Mouse (Mus musculus) mouse embryonic stem cell (cell line): ENCODE measurements around the gene Fcrla.

ENCODE experiments used
- in situ Hi-C, 2 experiments: fragments of 300-500 bp; cut with MboI; formaldehyde crosslinking; loops; 1 replicate in 1 of 2; 3 replicates in 1 of 2; pipeline ENCODE4 v1.14.3; 2019 to 2020; ENCODE audit warnings: low sequenced_read_pairs in 2 of 2, low pct_unique_long_range_greater_than_20kb in 1 of 2, mixed read lengths in 1 of 2; ENCODE audit not compliant: unreplicated experiment in 1 of 2

The Fcrla gene

GRCm38 (mm10) chr1:170898413-170899075 lies 28.8 kb downstream of the Fcrla start:
- in situ Hi-C loops, result no loop called here

GRCm38 (mm10) chr1:170896651-170897281 lies 30.6 kb downstream of the Fcrla start:
- in situ Hi-C loops, result no loop called here

GRCm38 (mm10) chr1:170894603-170895602 lies 32.5 kb downstream of the Fcrla start:
- in situ Hi-C loops, result no loop called here

GRCm38 (mm10) chr1:170892279-170892678 lies 35.1 kb downstream of the Fcrla start:
- in situ Hi-C loops, result no loop called here

- in situ Hi-C loops, result no loop called here
Observed at GRCm38 (mm10) chr1:170891646-170892045, 35.7 kb downstream of the Fcrla start.

- in situ Hi-C loops, result no loop called here
Observed at GRCm38 (mm10) chr1:170889310-170889709, 38.1 kb downstream of the Fcrla start.

GRCm38 (mm10) chr1:170886044-170886458 lies 41.3 kb downstream of the Fcrla start:
- in situ Hi-C loops, result no loop called here

- in situ Hi-C loops, result no loop called here
Observed at GRCm38 (mm10) chr1:170884978-170885561, 42.3 kb downstream of the Fcrla start, which contains the start of the genes Gm26620 and Dusp12. TSS of gene Gm26620 (plus strand) at chr1:170885065. TSS of gene Dusp12 (minus strand) at chr1:170885540.

- in situ Hi-C loops, result no loop called here
Observed at GRCm38 (mm10) chr1:170884390-170884789, 43.0 kb downstream of the Fcrla start.

- in situ Hi-C loops, result no loop called here
Observed at GRCm38 (mm10) chr1:170882915-170883485, 44.4 kb downstream of the Fcrla start.

GRCm38 (mm10) chr1:170876906-170877305 lies 50.5 kb downstream of the Fcrla start:
- in situ Hi-C loops, result no loop called here

- in situ Hi-C loops, result no loop called here
Observed at GRCm38 (mm10) chr1:170875676-170876075, 51.7 kb downstream of the Fcrla start.

- in situ Hi-C loops, result no loop called here
Observed at GRCm38 (mm10) chr1:170871961-170872360, 55.4 kb downstream of the Fcrla start.

GRCm38 (mm10) chr1:170871402-170871801 lies 56.0 kb downstream of the Fcrla start:
- in situ Hi-C loops, result no loop called here

- in situ Hi-C loops, result no loop called here
Observed at GRCm38 (mm10) chr1:170868905-170869283, 58.5 kb downstream of the Fcrla start.

GRCm38 (mm10) chr1:170868107-170868904 lies 59.1 kb downstream of the Fcrla start:
- in situ Hi-C loops, result no loop called here

- in situ Hi-C loops, result no loop called here
Observed at GRCm38 (mm10) chr1:170867691-170868105, 59.7 kb downstream of the Fcrla start, which contains the start of gene Atf6. TSS of gene Atf6 (minus strand) at chr1:170867771.
